Mouse (Mus musculus) lung, postnatal 0 days (tissue): ENCODE data around the gene Wfikkn2. TPM values are rescaled to one million over a fixed set of nuclear protein-coding genes. Genes with fewer than 3 reads are reported as not detected.

Experiments used
- ATAC-seq: fragments of 200-750 bp; cut with Nextera tagmentation; 2 replicates; pipeline ENCODE4 v1.8.0; 2017; ENCODE audit warnings: moderate library complexity
- DNase-seq: peaks from one replicate; pipeline ENCODE4 v3.0.0-alpha.2; 2016; ENCODE audit warnings: low spot score
- H3K27ac ChIP-seq: fragments of 300-500 bp; sonication (generic); 2 replicates; pipeline ENCODE4 v1.5.1; 2014; ENCODE audit warnings: antibody characterized with exemption, mild to moderate bottlenecking, low read length, mixed read lengths
- H3K27me3 ChIP-seq: fragments of 300-500 bp; sonication (generic); replicated peaks from 2 replicates; pipeline ENCODE4 v1.6.1; 2014; ENCODE audit warnings: low read length, mixed read lengths; ENCODE audit not compliant: insufficient read depth
- H3K36me3 ChIP-seq: fragments of 300-500 bp; sonication (generic); 2 replicates; pipeline ENCODE4 v1.6.1; 2014; ENCODE audit warnings: low read length, mixed read lengths; ENCODE audit not compliant: insufficient read depth
- H3K4me1 ChIP-seq: fragments of 300-500 bp; sonication (generic); 2 replicates; pipeline ENCODE4 v1.6.1; 2014; ENCODE audit warnings: antibody characterized with exemption, low read depth, low read length, mixed read lengths; ENCODE audit not compliant: insufficient read depth
- H3K4me2 ChIP-seq: fragments of 300-500 bp; sonication (generic); replicated peaks from 2 replicates; pipeline ENCODE4 v1.6.1; 2014; ENCODE audit warnings: low read depth, mild to moderate bottlenecking, low read length, moderate library complexity, mixed read lengths
- H3K4me3 ChIP-seq: fragments of 300-500 bp; sonication (generic); 2 replicates; pipeline ENCODE4 v1.5.1; 2014; ENCODE audit warnings: low read depth, low read length
- H3K9ac ChIP-seq: fragments of 300-500 bp; sonication (generic); replicated peaks from 2 replicates; pipeline ENCODE4 v1.6.1; 2014; ENCODE audit warnings: low read depth, mild to moderate bottlenecking
- H3K9me3 ChIP-seq: fragments of 300-500 bp; sonication (generic); 2 replicates; pipeline ENCODE4 v1.6.1; 2016; ENCODE audit warnings: low read length, mixed read lengths
- CTCF ChIP-seq: IDR thresholded peaks from 2 replicates; pipeline ENCODE4 v1.5.1; 2016; ENCODE audit warnings: antibody characterized with exemption, mild to moderate bottlenecking
- EP300 ChIP-seq: IDR thresholded peaks from 2 replicates; pipeline ENCODE4 v1.6.1; 2016; ENCODE audit warnings: antibody characterized with exemption, mild to moderate bottlenecking, control low read depth
- WGBS: fragments of 180-500 bp; shearing (Covaris S2); extraction: QIAGEN DNeasy Blood & Tissue Kit; methylation state at CpG from one replicate; pipeline ENCODE4 v1.1.7; 2014; 5-methylcytosine and 5-hydroxymethylcytosine counted together
- polyA plus RNA-seq: library from polyadenylated mRNA; unstranded; fragments of >200 nt; fragmentation: Nextera tagmentation; extraction: Ambion mirVana; gene quantifications from 2 replicates; pipeline ENCODE4 v1.2.1, GENCODE M21; 2015

Gene Wfikkn2
- polyA plus RNA-seq, 1 experiment from 2014 or later, result 0.60 TPM

GRCm38 (mm10) chr11:94203066-94203465 is 42.7 kb downstream of the Wfikkn2 start:
- no peaks in the 10 kb centered on the region for H3K4me1 ChIP-seq
- TF ChIP-seq CTCF (no peak), EP300 (no peak)
- DNase-seq (no peak), ATAC-seq (no peak)
- 69% methylated on average over 3 of the region's 3 CpGs for WGBS
- H3K27ac ChIP-seq, result no peak overlapping the region
- no peaks in the 10 kb centered on the region for H3K9me3 ChIP-seq
- no peak overlapping the region for H3K9ac ChIP-seq
- no peak overlapping the region for H3K4me2 ChIP-seq
- no peak overlapping the region for H3K4me3 ChIP-seq
- H3K36me3 ChIP-seq, result no peaks in the 10 kb centered on the region
- H3K27me3 ChIP-seq, result no peaks in the 10 kb centered on the region

GRCm38 (mm10) chr11:94202106-94202505 is 43.7 kb downstream of the Wfikkn2 start:
- Histone ChIP-seq H3K9me3 (no peaks in the 10 kb centered on the region), H3K4me3 (no peak overlapping the region), H3K4me2 (no peak overlapping the region), H3K27me3 (no peaks in the 10 kb centered on the region), H3K4me1 (no peaks in the 10 kb centered on the region), H3K36me3 (no peaks in the 10 kb centered on the region), H3K9ac (no peak overlapping the region), H3K27ac (no peak overlapping the region)
- WGBS, result 55% methylated on average over 5 of the region's 5 CpGs
- TF ChIP-seq CTCF (no peak), EP300 (no peak)
- ATAC-seq (no peak), DNase-seq (no peak)

GRCm38 (mm10) chr11:94200422-94200821 is 45.4 kb downstream of the Wfikkn2 start:
- H3K9me3 ChIP-seq, result no peaks in the 10 kb centered on the region
- H3K9ac ChIP-seq, result no peak overlapping the region
- H3K36me3 ChIP-seq, result no peaks in the 10 kb centered on the region
- H3K27ac ChIP-seq, result no peak overlapping the region
- H3K4me1 ChIP-seq, result no peaks in the 10 kb centered on the region
- WGBS, result 52% methylated on average over 4 of the region's 4 CpGs
- TF ChIP-seq EP300, result no peak
- TF ChIP-seq CTCF, result no peak
- H3K4me3 ChIP-seq, result no peak overlapping the region
- DNase-seq (no peak), ATAC-seq (no peak)
- no peaks in the 10 kb centered on the region for H3K27me3 ChIP-seq
- H3K4me2 ChIP-seq, result no peak overlapping the region

- TF ChIP-seq EP300, result no peak
- no peak for TF ChIP-seq CTCF
- no peak overlapping the region for H3K4me2 ChIP-seq
- no peaks in the 10 kb centered on the region for H3K4me1 ChIP-seq
- DNase-seq (no peak), ATAC-seq (no peak)
- no peaks in the 10 kb centered on the region for H3K9me3 ChIP-seq
- no peak overlapping the region for H3K9ac ChIP-seq
- no peak overlapping the region for H3K4me3 ChIP-seq
- H3K36me3 ChIP-seq, result no peaks in the 10 kb centered on the region
- whole genome bisulfite sequencing, result 73% methylated on average over 2 of the region's 2 CpGs
- no peak overlapping the region for H3K27ac ChIP-seq
- H3K27me3 ChIP-seq, result no peaks in the 10 kb centered on the region
These were observed 46.0 kb downstream of the Wfikkn2 start for GRCm38 (mm10) chr11:94199771-94200170.

GRCm38 (mm10) chr11:94198405-94199146 is 47.2 kb downstream of the Wfikkn2 start:
- 83% methylated on average over 7 of the region's 7 CpGs for whole genome bisulfite sequencing
- no peak overlapping the region for H3K4me2 ChIP-seq
- ATAC-seq (no peak), DNase-seq (no peak)
- H3K4me3 ChIP-seq, result no peak overlapping the region
- no peaks in the 10 kb centered on the region for H3K27me3 ChIP-seq
- no peaks in the 10 kb centered on the region for H3K9me3 ChIP-seq
- H3K36me3 ChIP-seq, result no peaks in the 10 kb centered on the region
- no peaks in the 10 kb centered on the region for H3K4me1 ChIP-seq
- TF ChIP-seq EP300, result no peak
- TF ChIP-seq CTCF, result no peak
- H3K9ac ChIP-seq, result no peak overlapping the region
- no peak overlapping the region for H3K27ac ChIP-seq

GRCm38 (mm10) chr11:94196311-94196710 is 49.5 kb downstream of the Wfikkn2 start:
- WGBS, result 69% methylated on average over 3 of the region's 3 CpGs
- no peaks in the 10 kb centered on the region for H3K4me1 ChIP-seq
- TF ChIP-seq EP300 (no peak), CTCF (no peak)
- H3K9ac ChIP-seq, result no peak overlapping the region
- no peak overlapping the region for H3K4me3 ChIP-seq
- ATAC-seq (no peak), DNase-seq (no peak)
- no peak overlapping the region for H3K4me2 ChIP-seq
- H3K27me3 ChIP-seq, result no peaks in the 10 kb centered on the region
- no peak overlapping the region for H3K27ac ChIP-seq
- H3K9me3 ChIP-seq, result no peaks in the 10 kb centered on the region
- no peaks in the 10 kb centered on the region for H3K36me3 ChIP-seq
